Mouse (Mus musculus) forebrain, embryonic 15.5 days (tissue): ENCODE measurements at regions not wholly inside any gene's neighbourhood (a gene's known extent, or its start where the extent isn't known, plus 50 kb on each side); places are given as distances from the start of the nearest gene placed in this dataset.

Source experiments
- ATAC-seq: fragments of 200-750 bp; cut with Nextera tagmentation; replicated peaks from 2 replicates; pipeline ENCODE4 v1.8.0; 2017; ENCODE audit warnings: mild to moderate bottlenecking, moderate TSS enrichment, moderate library complexity
- H3K27ac ChIP-seq: fragments of 300-500 bp; sonication (generic); replicated peaks from 2 replicates; pipeline ENCODE4 v1.5.1; 2015; ENCODE audit warnings: mild to moderate bottlenecking, inconsistent platforms
- H3K27me3 ChIP-seq: fragments of 300-500 bp; sonication (generic); 2 replicates; pipeline ENCODE4 v1.6.1; 2015; ENCODE audit warnings: inconsistent platforms
- H3K36me3 ChIP-seq: fragments of 300-500 bp; sonication (generic); 2 replicates; pipeline ENCODE4 v1.6.1; 2015; ENCODE audit warnings: mild to moderate bottlenecking, inconsistent platforms
- H3K4me1 ChIP-seq: fragments of 300-500 bp; sonication (generic); 2 replicates; pipeline ENCODE4 v1.6.1; 2015; ENCODE audit warnings: inconsistent platforms
- H3K4me2 ChIP-seq: fragments of 300-500 bp; sonication (generic); replicated peaks from 2 replicates; pipeline ENCODE4 v1.6.1; 2015; ENCODE audit warnings: mild to moderate bottlenecking, inconsistent platforms
- H3K4me3 ChIP-seq: fragments of 300-500 bp; sonication (generic); 2 replicates; pipeline ENCODE4 v1.5.1; 2015; ENCODE audit warnings: mild to moderate bottlenecking, inconsistent platforms
- H3K9ac ChIP-seq: fragments of 300-500 bp; sonication (generic); replicated peaks from 2 replicates; pipeline ENCODE4 v1.6.1; 2015; ENCODE audit warnings: mild to moderate bottlenecking, inconsistent platforms
- H3K9me3 ChIP-seq: fragments of 300-500 bp; sonication (generic); 2 replicates; pipeline ENCODE4 v1.6.1; 2016; ENCODE audit warnings: inconsistent platforms
- WGBS: fragments of 180-500 bp; shearing (Covaris S2); methylation state at CpG from one replicate; pipeline ENCODE4 v1.1.7; 2015; ENCODE audit warnings: mixed read lengths; 5-methylcytosine and 5-hydroxymethylcytosine counted together

- Histone ChIP-seq H3K9ac (no peak overlapping the region), H3K4me1 (no peaks in the 10 kb centered on the region), H3K27me3 (peaks cover 12% of the 10 kb centered on the region; the same call in 1 of the 2 replicates), H3K4me3 (no peak overlapping the region), H3K9me3 (no peaks in the 10 kb centered on the region), H3K27ac (no peak overlapping the region), H3K4me2 (no peak overlapping the region), H3K36me3 (no peaks in the 10 kb centered on the region)
- WGBS = 77% methylated on average over 13 of the region's 13 CpGs
- no peak for ATAC-seq
Observed at GRCm38 (mm10) chr7:70584480-70584879, 217.9 kb upstream of the Nr2f2 start.

- 29% methylated on average over 15 of the region's 15 CpGs for WGBS
- Histone ChIP-seq H3K36me3 (no peaks in the 10 kb centered on the region), H3K27me3 (no peaks in the 10 kb centered on the region), H3K27ac (no peak overlapping the region), H3K9ac (no peak overlapping the region), H3K4me2 (no peak overlapping the region), H3K4me3 (no peak overlapping the region), H3K4me1 (peaks cover 7% of the 10 kb centered on the region), H3K9me3 (no peaks in the 10 kb centered on the region)
- ATAC-seq = peak; percentile 32; the same call in 1 of the 2 replicates
Observed at GRCm38 (mm10) chr7:70576112-70576910, 209.8 kb upstream of the Nr2f2 start.

- ATAC-seq = no peak
- 84% methylated on average over 2 of the region's 2 CpGs for WGBS
- Histone ChIP-seq H3K27ac (no peak overlapping the region), H3K36me3 (no peaks in the 10 kb centered on the region), H3K4me3 (no peak overlapping the region), H3K9me3 (no peaks in the 10 kb centered on the region), H3K9ac (no peak overlapping the region), H3K4me2 (no peak overlapping the region), H3K4me1 (peaks cover 7% of the 10 kb centered on the region), H3K27me3 (no peaks in the 10 kb centered on the region)
Observed at GRCm38 (mm10) chr7:70575614-70576013, 209.1 kb upstream of the Nr2f2 start.

GRCm38 (mm10) chr7:70574194-70574593, 207.7 kb upstream of the Nr2f2 start:
- ATAC-seq = no peak
- Histone ChIP-seq H3K9me3 (no peaks in the 10 kb centered on the region), H3K27ac (no peak overlapping the region), H3K4me3 (no peak overlapping the region), H3K4me2 (no peak overlapping the region), H3K36me3 (no peaks in the 10 kb centered on the region), H3K4me1 (peaks cover 7% of the 10 kb centered on the region), H3K27me3 (no peaks in the 10 kb centered on the region), H3K9ac (no peak overlapping the region)
- WGBS = 91% methylated on average over 6 of the region's 6 CpGs

- ATAC-seq = no peak
- Histone ChIP-seq H3K27me3 (no peaks in the 10 kb centered on the region), H3K27ac (no peak overlapping the region), H3K4me2 (no peak overlapping the region), H3K4me1 (no peaks in the 10 kb centered on the region), H3K4me3 (no peak overlapping the region), H3K9me3 (no peaks in the 10 kb centered on the region), H3K36me3 (no peaks in the 10 kb centered on the region), H3K9ac (no peak overlapping the region)
- 85% methylated on average over 1 of the region's 1 CpGs for WGBS
Observed at GRCm38 (mm10) chr7:70565034-70565433, 198.5 kb upstream of the Nr2f2 start.

GRCm38 (mm10) chr7:70548936-70549450, 182.5 kb upstream of the Nr2f2 start:
- H3K27ac ChIP-seq = no peak overlapping the region
- H3K27me3 ChIP-seq = no peaks in the 10 kb centered on the region
- ATAC-seq = no peak
- no peak overlapping the region for H3K4me2 ChIP-seq
- H3K9ac ChIP-seq = no peak overlapping the region
- H3K9me3 ChIP-seq = no peaks in the 10 kb centered on the region
- no peaks in the 10 kb centered on the region for H3K4me1 ChIP-seq
- no peaks in the 10 kb centered on the region for H3K36me3 ChIP-seq
- no peak overlapping the region for H3K4me3 ChIP-seq
- WGBS = 79% methylated on average over 5 of the region's 5 CpGs

- no peak overlapping the region for H3K4me2 ChIP-seq
- no peaks in the 10 kb centered on the region for H3K27me3 ChIP-seq
- no peaks in the 10 kb centered on the region for H3K36me3 ChIP-seq
- H3K27ac ChIP-seq = no peak overlapping the region
- no peak for ATAC-seq
- no peak overlapping the region for H3K9ac ChIP-seq
- no peaks in the 10 kb centered on the region for H3K4me1 ChIP-seq
- 83% methylated on average over 10 of the region's 10 CpGs for WGBS
- H3K4me3 ChIP-seq = no peak overlapping the region
- H3K9me3 ChIP-seq = no peaks in the 10 kb centered on the region
Observed at GRCm38 (mm10) chr7:70541881-70542665, 175.5 kb upstream of the Nr2f2 start.

GRCm38 (mm10) chr7:70539121-70539642, 172.6 kb upstream of the Nr2f2 start:
- no peaks in the 10 kb centered on the region for H3K9me3 ChIP-seq
- no peak for ATAC-seq
- H3K27me3 ChIP-seq = no peaks in the 10 kb centered on the region
- no peaks in the 10 kb centered on the region for H3K36me3 ChIP-seq
- no peaks in the 10 kb centered on the region for H3K4me1 ChIP-seq
- 84% methylated on average over 9 of the region's 9 CpGs for WGBS
- no peak overlapping the region for H3K27ac ChIP-seq
- no peak overlapping the region for H3K4me2 ChIP-seq
- H3K9ac ChIP-seq = no peak overlapping the region
- no peak overlapping the region for H3K4me3 ChIP-seq

GRCm38 (mm10) chr7:70536046-70536445, 169.5 kb upstream of the Nr2f2 start:
- Histone ChIP-seq H3K4me1 (no peaks in the 10 kb centered on the region), H3K4me3 (no peak overlapping the region), H3K4me2 (no peak overlapping the region), H3K9ac (no peak overlapping the region), H3K27ac (no peak overlapping the region), H3K36me3 (no peaks in the 10 kb centered on the region), H3K9me3 (no peaks in the 10 kb centered on the region), H3K27me3 (no peaks in the 10 kb centered on the region)
- no peak for ATAC-seq
- 85% methylated on average over 6 of the region's 6 CpGs for WGBS

- 41% methylated on average over 1 of the region's 1 CpGs for WGBS
- peak; percentile 96 for ATAC-seq
- no peak overlapping the region for H3K4me3 ChIP-seq
Observed at GRCm38 (mm10) chr7:70533552-70533951, 167.0 kb upstream of the Nr2f2 start.

GRCm38 (mm10) chr7:70527921-70528320, 161.4 kb upstream of the Nr2f2 start:
- Histone ChIP-seq H3K9me3 (no peaks in the 10 kb centered on the region), H3K27ac (no peak overlapping the region), H3K36me3 (no peaks in the 10 kb centered on the region), H3K4me1 (no peaks in the 10 kb centered on the region), H3K27me3 (no peaks in the 10 kb centered on the region), H3K4me2 (no peak overlapping the region), H3K9ac (no peak overlapping the region), H3K4me3 (no peak overlapping the region)
- WGBS = 86% methylated on average over 4 of the region's 4 CpGs
- no peak for ATAC-seq

More at GRCm38 (mm10) chr7:70533552-70533951, 167.0 kb upstream of the Nr2f2 start:
- Histone ChIP-seq H3K9me3 (no peaks in the 10 kb centered on the region), H3K9ac (no peak overlapping the region), H3K27ac (no peak overlapping the region; the same call in 1 of the 2 replicates), H3K36me3 (no peaks in the 10 kb centered on the region), H3K4me1 (no peaks in the 10 kb centered on the region), H3K4me2 (no peak overlapping the region), H3K27me3 (no peaks in the 10 kb centered on the region)

- Histone ChIP-seq H3K27ac (no peak overlapping the region), H3K9ac (no peak overlapping the region), H3K36me3 (no peaks in the 10 kb centered on the region), H3K4me2 (no peak overlapping the region), H3K27me3 (no peaks in the 10 kb centered on the region), H3K4me1 (no peaks in the 10 kb centered on the region), H3K9me3 (no peaks in the 10 kb centered on the region), H3K4me3 (no peak overlapping the region)
- ATAC-seq = no peak
- WGBS = 92% methylated on average over 2 of the region's 2 CpGs
Observed at GRCm38 (mm10) chr7:70525372-70525771, 158.8 kb upstream of the Nr2f2 start.
